Mouse (Mus musculus): ENCODE measurements around the gene Dnase2a. TPM values are rescaled to one million over a fixed set of nuclear protein-coding genes. Genes with fewer than 3 reads are reported as not detected.

Dnase2a gene
- total and polyA plus RNA-seq, 3 experiments: 53.7 to 83.4 TPM; not detected in 1

DNA sequence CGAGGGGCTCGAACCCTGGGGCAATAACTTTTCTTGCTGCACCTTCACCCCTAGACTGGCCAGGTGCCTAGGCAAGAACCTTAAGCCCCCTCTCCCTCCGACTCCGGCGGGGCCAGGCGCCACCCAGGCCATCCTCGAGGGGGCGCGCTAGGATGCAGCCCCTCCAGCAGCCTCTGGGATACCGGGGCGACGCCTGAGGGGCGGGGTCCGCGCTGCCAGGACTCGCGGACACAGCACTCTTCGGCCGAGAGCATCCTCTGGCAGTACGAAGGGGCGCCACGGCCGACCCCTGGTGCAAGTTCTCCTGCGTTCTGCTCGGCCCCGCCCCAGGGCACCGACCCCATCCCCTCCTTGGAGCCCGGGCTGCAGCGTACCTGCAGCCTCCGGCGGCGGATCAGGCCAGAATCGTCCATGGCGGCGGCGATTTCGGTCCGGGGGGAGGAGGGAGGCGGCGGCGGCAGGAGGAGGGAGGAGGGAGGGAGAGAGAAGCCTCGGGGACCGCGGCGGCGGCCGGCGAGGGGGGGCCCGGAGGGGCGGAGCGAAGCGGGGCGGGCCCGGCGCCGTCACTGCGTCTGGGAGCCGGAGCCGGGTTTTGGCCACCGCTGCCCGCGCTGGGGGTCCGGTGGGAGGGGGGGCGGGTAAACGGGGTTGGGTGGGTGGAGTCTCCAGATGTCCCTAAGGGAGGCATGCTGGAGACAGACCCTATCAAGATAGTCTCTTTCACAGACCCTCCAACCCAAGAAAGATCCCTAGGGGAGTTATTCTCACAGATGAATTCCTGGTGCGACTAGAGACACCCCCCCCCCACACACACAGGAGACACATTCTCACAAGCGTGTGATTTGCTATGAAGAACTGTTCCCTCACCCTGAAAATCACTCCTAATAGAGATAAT is 37.5 kb downstream of the Dnase2a start:
- Histone ChIP-seq H3K27me3 (ENCODE audit: control insufficient read depth in 1 of 2, insufficient read depth in 2 of 2, low read length in 2 of 2) (peaks cover 0 to 4% of the 10 kb centered on the region in 2 experiments), H3K36me3 (ENCODE audit: control insufficient read depth in 1 of 2, insufficient read depth in 2 of 2, low read length in 2 of 2) (no peaks in the 10 kb centered on the region), H3K79me2 (ENCODE audit: control insufficient read depth, insufficient read depth, low read length, poor library complexity) (no peaks in the 10 kb centered on the region), H3K27ac (ENCODE audit: control insufficient read depth, low read depth, low read length) (no peak overlapping the region), H3K4me1 (ENCODE audit: control insufficient read depth in 1 of 2, insufficient read depth in 2 of 2, low read length in 2 of 2) (no peaks in the 10 kb centered on the region; a peak in 1 of 4 replicates), H3K9ac (ENCODE audit: control insufficient read depth, low read depth, low read length, poor library complexity, severe bottlenecking) (no peak overlapping the region), H3K4me3 (ENCODE audit: control insufficient read depth in 1 of 2, insufficient read depth in 1 of 2, low read depth in 2 of 2, low read length in 2 of 2) (no peak overlapping the region), H3K9me3 (replicated peaks; ENCODE audit: insufficient read depth, low read length) (no peaks in the 10 kb centered on the region)
- no peak for DNase-seq (ENCODE audit: low read depth, low spot score)
- TF ChIP-seq ZKSCAN1 (IDR thresholded peaks at IDR 0.05; ENCODE audit: low read depth, low read length) (no peak), TBP (IDR thresholded peaks at IDR 0.05; ENCODE audit: low read depth, low read length) (no peak), CTCF (IDR thresholded peaks at IDR 0.05 in 2 of 3, conservative IDR thresholded peaks at IDR 0.05 in 1 of 3; ENCODE audit: control insufficient read depth in 1 of 3, insufficient read depth in 1 of 3, low read depth in 2 of 3, low read length in 3 of 3, poor library complexity in 1 of 3, severe bottlenecking in 1 of 3) (peak in 1 of 3 experiments; percentile 38; a peak in 2 of 6 replicates)

DNA sequence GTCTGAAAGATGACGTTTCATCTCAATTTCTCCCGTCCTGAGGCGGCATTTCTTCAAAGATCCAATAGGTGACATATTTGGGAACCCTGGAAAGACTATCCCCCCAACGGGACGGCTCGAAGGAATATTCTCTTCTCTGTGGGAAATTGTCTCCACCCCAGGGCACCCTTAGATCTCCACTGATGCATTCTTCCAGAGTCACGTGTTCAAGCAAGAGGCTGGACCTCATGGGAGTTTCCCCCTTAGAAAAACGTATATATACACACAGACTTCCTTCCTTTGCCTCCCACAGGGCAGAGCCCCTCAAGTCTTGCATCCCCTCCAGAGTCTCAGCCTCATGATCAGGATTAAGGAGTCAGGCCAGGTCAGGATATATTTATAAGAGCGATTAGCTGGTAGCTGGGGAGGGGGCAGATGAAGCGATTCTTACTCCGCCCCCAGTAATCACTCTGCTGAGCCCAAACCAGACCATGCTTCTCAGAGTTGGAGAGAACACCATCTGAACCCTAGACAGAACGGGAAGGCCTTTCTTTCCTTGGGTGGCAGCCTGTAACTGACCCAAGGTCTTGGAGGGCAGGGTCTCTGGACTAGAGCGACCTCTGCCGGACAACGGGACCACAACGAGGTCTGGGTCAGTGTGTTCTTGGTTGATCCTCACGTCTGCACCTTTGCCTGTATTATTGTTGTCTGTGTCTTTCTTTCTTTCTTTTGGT is 38.3 kb downstream of the Dnase2a start, which contains the start of gene Rtbdn:
Gene Rtbdn (plus strand): TSS at position 464 of the 713 bp plus-strand sequence.
- no peaks in the 10 kb centered on the region for H3K79me2 ChIP-seq (ENCODE audit: control insufficient read depth, insufficient read depth, low read length, poor library complexity)
- no peak for TF ChIP-seq MEF2A (IDR thresholded peaks at IDR 0.05; ENCODE audit: extremely low read depth, insufficient replicate concordance, low read depth, low read length, poor library complexity, severe bottlenecking)
- no peak for TF ChIP-seq MYB (IDR thresholded peaks at IDR 0.05; ENCODE audit: low read depth, low read length)
- TF ChIP-seq ZC3H11A (IDR thresholded peaks at IDR 0.05; ENCODE audit: low read depth, low read length): no peak
- no peak for TF ChIP-seq KAT2A (conservative IDR thresholded peaks at IDR 0.05; ENCODE audit: low read depth, low read length)
- no peak for TF ChIP-seq POLR2A (IDR thresholded peaks at IDR 0.05; ENCODE audit: control insufficient read depth in 1 of 2, insufficient read depth in 1 of 2, low read depth in 1 of 2, low read length in 2 of 2, poor library complexity in 1 of 2)
- no peak for TF ChIP-seq E2F4 (IDR thresholded peaks at IDR 0.05; ENCODE audit: borderline replicate concordance, low read depth, low read length)
- TF ChIP-seq EP300 (IDR thresholded peaks at IDR 0.05; ENCODE audit: low read depth in 1 of 2, low read length in 2 of 2): no peak
- TF ChIP-seq TCF12 (IDR thresholded peaks at IDR 0.05; ENCODE audit: low read depth, low read length): no peak
- no peak for TF ChIP-seq CHD1 (IDR thresholded peaks at IDR 0.05; ENCODE audit: low read depth, low read length)
- no peak for TF ChIP-seq SMC3 (IDR thresholded peaks at IDR 0.05; ENCODE audit: low read depth, low read length)
- no peak for TF ChIP-seq MAFK (IDR thresholded peaks at IDR 0.05; ENCODE audit: borderline replicate concordance, low read depth, low read length)
- no peak for TF ChIP-seq HCFC1 (IDR thresholded peaks at IDR 0.05; ENCODE audit: low read depth, low read length)
- TF ChIP-seq ZKSCAN1 (IDR thresholded peaks at IDR 0.05; ENCODE audit: low read depth, low read length): no peak
- no peak for TF ChIP-seq CTCF (IDR thresholded peaks at IDR 0.05 in 2 of 3, conservative IDR thresholded peaks at IDR 0.05 in 1 of 3; ENCODE audit: control insufficient read depth in 1 of 3, insufficient read depth in 1 of 3, low read depth in 2 of 3, low read length in 3 of 3, poor library complexity in 1 of 3, severe bottlenecking in 1 of 3)
- no peak for TF ChIP-seq MYC (IDR thresholded peaks at IDR 0.05; ENCODE audit: low read depth, low read length)
- TF ChIP-seq RCOR1 (IDR thresholded peaks at IDR 0.05; ENCODE audit: low read depth, low read length): no peak
- no peak for TF ChIP-seq ZMIZ1 (IDR thresholded peaks at IDR 0.05; ENCODE audit: low read depth, low read length)
- no peak for TF ChIP-seq GABPA (IDR thresholded peaks at IDR 0.05; ENCODE audit: low read depth, low read length)
- TF ChIP-seq POLR2AphosphoS2 (IDR thresholded peaks at IDR 0.05; ENCODE audit: low read length): no peak
- no peaks in the 10 kb centered on the region for H3K36me3 ChIP-seq (ENCODE audit: control insufficient read depth in 1 of 2, insufficient read depth in 2 of 2, low read length in 2 of 2)
- DNase-seq (ENCODE audit: low read depth, low spot score): no peak
- H3K27me3 ChIP-seq (ENCODE audit: control insufficient read depth in 1 of 2, insufficient read depth in 2 of 2, low read length in 2 of 2): peaks cover 0 to 4% of the 10 kb centered on the region in 2 experiments
- H3K4me1 ChIP-seq (ENCODE audit: control insufficient read depth in 1 of 2, insufficient read depth in 2 of 2, low read length in 2 of 2): no peaks in the 10 kb centered on the region; a peak in 1 of 4 replicates
- H3K27ac ChIP-seq (ENCODE audit: control insufficient read depth, low read depth, low read length): no peak within 1 kb of the TSS
- H3K9ac ChIP-seq (ENCODE audit: control insufficient read depth, low read depth, low read length, poor library complexity, severe bottlenecking): no peak within 1 kb of the TSS
- H3K4me3 ChIP-seq (ENCODE audit: control insufficient read depth in 1 of 2, insufficient read depth in 1 of 2, low read depth in 2 of 2, low read length in 2 of 2): no peak within 1 kb of the TSS
- H3K9me3 ChIP-seq (replicated peaks; ENCODE audit: insufficient read depth, low read length): no peaks in the 10 kb centered on the region
